Mouse (Mus musculus) natural killer cell, adult 2 months (primary cell): Measurements from ENCODE around the gene Grik5.

Source experiments
- DNase-seq, 2 experiments: peaks; one replicate each; pipeline ENCODE4 v3.0.0; 2022; ENCODE audit warnings: low spot score in 2 of 2

The Grik5 gene

GRCm38 (mm10) chr7:25071979-25072715, at the start of gene Grik5, which contains the start of gene Zfp574:
Grik5 (minus strand) TSS chr7:25072346.
Zfp574 (plus strand) TSS chr7:25072567.
- DNase-seq = no peak

- no peak for DNase-seq
These were observed 49.2 kb upstream of the Grik5 start for GRCm38 (mm10) chr7:25121240-25121786.

- peak; percentile 67 to 86 for DNase-seq
These were observed 48.1 kb upstream of the Grik5 start for GRCm38 (mm10) chr7:25120061-25120834.

DNA sequence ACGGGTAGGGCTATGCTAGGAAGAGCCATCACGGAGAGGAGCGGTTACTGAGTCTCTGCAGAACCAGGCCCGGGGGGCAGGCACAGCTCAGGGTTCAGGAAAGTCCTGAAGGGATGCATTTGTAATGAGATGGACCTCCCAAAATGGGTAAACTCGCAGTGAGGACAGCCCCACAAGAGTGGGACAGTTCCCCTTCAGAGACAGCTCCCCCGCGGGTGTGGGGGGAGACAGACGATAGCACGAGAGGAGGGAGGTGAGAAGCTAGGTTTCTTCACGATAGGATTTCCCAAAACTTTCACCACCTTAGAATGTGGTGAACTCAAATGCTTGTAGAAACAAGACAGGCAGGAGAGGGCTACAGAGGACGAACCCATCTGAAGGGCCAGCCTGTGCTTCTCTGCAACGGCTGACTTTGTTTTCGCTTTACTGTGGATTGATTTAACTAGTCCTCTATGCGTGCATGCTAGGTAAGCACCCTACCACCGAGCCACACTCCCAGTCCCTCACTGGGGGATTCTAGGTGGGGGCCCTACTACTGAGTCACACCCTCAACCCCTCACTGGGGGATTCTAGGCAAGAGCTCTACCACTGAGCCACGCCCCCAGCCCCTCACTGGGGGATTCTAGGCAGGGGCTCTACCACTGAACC, 40.9 kb upstream of the Grik5 start:
- DNase-seq = no peak

DNA sequence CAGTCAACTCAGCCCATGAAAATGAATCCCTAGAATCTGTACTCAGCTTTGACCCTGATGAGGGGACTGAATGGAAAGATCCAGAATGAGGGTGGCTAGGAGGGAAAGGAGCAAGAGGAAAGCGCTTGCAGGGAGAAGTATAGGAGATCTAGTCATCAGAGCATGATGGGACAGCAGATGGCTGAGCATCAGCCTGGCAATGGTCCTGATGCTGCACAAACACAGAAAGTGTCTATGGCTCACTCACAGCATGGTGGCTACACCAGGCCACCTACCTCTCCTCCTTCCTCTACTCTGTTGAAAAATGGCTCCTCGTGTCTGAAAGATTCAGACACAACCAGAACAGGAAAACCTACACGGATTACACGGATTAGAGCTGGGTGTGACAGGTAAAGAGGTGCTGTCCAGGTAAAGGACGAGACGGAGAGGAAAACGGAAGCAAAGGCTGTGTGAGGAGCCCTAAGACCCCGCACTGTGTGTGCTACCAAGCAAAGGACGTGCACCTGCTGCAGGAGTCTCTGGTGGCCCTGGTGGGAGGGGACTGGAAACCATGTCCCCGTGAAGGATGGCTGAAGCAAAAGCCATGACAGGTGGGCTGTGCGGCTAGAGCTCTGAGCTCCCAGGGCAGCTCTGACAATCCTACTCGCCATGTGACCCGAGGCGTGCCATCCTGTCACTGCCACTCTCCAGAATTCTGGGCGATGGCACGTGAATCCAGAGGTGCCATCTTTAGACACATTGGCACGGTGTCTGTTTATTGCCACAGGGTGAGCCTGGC, 40.2 kb upstream of the Grik5 start:
- DNase-seq = no peak

GRCm38 (mm10) chr7:25110336-25110735, 38.2 kb upstream of the Grik5 start:
- no peak for DNase-seq

DNA sequence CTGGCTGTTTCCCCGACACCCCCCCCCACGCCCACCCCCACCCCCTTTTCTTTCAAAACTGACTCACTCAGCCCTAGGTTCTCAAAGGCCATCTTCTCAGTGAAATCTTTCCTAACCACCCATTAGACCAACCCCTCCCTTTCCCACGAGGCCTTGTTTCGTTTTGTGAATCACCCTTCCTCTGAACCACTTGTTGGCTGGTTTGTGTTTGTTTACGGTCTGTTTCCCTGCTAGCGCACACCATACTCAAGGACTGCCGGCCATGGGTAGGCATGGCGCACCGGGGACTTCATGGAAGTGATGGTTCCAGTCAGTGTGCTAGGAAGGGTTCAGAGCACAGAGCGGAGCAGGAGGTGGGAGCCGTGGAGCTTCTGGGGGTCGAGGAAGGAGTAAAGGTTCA, 37.2 kb upstream of the Grik5 start:
- DNase-seq = no peak

DNA sequence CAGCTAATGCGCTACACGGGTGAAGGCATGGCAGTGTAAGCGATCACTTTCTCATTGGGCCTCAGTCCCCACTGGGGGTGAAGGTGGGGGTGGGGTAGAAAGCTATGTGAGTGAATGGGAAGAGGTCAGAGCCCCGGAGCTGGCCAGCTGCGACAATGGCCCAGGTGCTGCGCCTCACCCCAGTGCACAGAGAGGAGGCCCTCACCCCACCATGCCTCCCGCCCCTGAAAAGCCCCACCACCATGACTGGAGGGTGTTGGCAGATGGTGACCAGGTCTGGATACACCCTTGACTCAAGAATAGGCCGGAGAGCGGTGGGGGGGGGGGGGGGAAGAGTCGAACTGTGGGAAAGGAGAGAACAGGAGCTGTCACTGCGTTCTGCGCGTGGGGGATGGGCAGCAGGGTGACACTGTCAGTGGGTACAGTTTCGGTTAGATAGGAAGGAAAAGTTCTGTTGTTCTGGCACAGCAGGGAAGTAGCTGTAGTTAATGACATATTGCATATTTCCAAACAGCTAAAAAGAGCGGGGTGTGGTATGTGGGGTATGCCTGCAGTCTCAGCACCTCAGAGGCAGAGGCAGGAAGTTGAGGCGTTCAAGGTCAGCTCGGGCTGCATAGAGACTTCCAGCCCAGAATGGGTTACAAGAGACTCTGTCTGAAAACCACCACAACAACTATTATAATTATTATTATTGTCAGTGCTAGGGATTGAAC, 34.8 kb upstream of the Grik5 start:
- DNase-seq = no peak

DNA sequence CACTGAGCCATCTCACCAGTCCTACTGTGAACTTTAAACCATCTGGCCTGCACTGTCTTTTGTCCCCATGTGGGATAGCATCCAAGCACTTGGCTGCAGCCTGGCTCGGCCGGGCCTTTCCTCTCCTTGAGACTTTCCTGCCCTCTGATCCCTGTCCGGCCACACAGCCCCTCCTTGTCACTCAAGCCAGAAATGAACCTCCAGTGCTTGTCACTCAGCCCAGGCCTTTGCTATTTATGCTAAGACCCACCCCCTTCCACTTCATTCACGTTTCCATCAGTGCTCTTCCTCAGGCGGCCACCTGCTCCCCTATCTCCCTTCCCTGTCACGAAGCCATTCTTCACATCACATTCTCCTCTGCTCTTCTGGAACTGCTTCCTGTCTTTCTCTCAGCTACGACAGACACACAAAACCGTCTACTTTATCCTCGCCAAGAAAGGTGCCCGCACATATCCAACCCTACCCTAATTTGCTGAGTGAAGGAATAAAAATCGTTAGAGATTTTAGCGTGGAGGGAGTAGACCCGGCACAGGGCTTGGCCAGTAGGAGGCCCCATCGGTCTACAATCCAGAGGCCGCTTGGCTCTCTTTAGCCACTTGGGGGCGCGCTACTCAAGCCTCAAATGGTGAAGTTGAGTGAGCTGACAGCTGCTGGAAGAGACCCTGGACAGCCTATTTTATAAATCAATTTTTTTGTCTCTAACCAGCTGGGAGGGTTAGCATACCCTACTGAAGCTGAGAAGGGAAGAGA, 33.4 kb upstream of the Grik5 start:
- DNase-seq = peak; percentile 82 to 91

DNA sequence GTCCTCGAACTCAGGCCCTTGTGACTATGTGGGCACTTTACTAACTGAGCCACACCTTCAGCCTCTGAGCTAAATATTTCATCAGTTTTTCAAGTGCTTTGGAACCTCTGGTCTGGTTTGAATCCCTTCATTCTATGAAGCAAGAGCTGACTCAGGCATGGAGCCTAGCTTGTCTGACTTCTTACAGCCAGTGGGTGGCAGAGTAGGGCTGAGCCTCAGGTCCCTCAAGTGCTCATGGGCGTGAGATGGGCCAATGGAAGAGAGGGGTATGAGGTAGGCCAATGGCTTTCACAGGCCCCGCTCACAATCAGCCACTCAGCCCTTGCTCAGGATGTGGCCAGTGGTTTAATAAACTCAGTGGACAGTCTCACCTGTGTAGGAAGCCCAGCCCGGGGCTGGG, 27.4 kb upstream of the Grik5 start:
- DNase-seq = no peak

- DNase-seq = no peak
These were observed 26.0 kb upstream of the Grik5 start for GRCm38 (mm10) chr7:25098169-25098568.

DNA sequence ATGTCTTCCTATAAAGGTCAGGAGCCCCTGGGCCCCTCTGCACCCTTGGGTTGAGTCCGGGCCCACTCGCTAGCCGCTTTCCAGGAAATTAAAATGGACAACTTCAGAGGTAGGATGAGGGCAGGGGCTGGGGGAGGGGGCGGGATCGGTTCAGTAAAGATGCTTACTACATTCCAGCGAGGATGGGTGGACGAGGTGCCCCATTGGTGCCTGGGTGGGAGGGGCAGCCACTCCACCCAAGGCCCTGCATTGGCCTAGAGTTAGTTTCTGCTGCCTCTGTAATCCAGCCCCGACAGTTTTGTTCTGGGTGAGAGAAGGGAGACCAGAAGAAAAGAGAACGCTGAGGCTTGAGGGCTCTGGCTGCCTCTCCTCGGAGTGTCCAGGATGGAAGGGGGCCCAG, 17.7 kb upstream of the Grik5 start:
- DNase-seq = no peak

- no peak for DNase-seq
These were observed 16.8 kb upstream of the Grik5 start for GRCm38 (mm10) chr7:25088968-25089367.

GRCm38 (mm10) chr7:25088531-25088930, 16.4 kb upstream of the Grik5 start:
- no peak for DNase-seq

DNA sequence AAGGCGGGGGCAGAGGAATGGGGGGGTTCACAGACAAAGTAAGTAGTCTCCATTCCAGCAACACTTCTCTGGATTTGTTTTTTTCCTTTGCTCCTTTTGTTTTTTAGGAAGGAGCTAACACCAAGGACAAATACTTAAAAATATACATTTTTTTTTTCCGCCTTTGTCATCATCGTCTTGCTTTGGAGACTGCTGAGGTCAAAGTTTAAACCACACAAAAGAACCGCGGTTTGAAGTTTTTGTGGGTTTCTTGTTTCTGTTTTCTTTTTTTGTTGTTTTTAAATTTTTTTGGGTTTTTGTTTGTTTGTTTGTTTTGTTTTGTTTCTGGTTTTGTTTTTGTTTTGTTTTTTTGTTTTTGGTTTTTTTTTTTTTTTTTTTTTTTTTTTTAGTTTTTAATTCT, 15.8 kb upstream of the Grik5 start:
- no peak for DNase-seq

- no peak for DNase-seq
These were observed 15.2 kb upstream of the Grik5 start for GRCm38 (mm10) chr7:25087256-25087912.

DNA sequence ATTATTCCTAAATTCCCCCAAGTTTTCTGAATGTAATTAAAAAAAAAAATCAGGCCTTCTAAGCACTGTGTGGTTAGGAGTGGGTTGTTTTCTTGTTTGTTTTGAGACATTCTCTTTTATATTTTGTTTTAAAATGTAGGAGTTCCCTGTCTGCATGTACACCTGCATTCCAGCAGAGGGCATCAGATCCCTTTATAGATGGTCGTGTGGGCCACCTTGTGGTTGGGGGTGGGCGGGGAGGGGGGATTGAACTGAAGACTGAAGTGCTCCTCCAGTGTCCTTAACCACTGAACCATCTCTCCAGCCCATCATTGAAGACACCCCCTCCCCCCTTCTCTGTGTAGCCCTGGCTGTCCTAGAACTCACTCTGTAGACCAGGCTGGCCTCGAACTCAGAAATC, 14.5 kb upstream of the Grik5 start:
- DNase-seq = no peak

- DNase-seq = no peak
These were observed 12.5 kb upstream of the Grik5 start for GRCm38 (mm10) chr7:25084621-25085020.

GRCm38 (mm10) chr7:25082510-25082909, 10.4 kb upstream of the Grik5 start:
- DNase-seq = peak; percentile 45 to 62

DNA sequence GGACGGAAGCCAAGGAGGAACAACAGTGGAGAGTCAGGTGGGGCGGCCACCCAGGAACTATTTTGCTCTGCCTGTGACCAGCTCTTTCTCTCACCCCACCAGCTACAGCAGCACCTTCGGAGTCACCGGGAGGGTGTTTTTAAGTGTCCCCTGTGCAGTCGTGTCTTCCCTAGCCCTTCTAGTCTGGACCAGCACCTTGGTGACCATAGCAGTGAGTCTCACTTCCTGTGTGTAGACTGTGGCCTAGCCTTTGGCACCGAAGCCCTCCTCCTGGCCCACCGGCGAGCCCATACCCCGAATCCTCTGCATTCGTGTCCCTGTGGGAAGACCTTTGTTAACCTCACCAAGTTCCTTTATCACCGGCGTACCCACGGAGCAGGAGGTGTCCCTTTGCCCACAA, 8.3 kb upstream of the Grik5 start:
- DNase-seq = no peak
